Mouse (Mus musculus) spleen, postnatal 10 days (tissue): ENCODE results near the gene Trappc6a.
A peak's percentile ranks its signal among the peaks of the same experiment; 100 is the strongest.
"Not testable (repeated sequence)": the region's sequence is repeated elsewhere in the genome, so short reads cannot be mapped to it uniquely, and the experiment has no call there.

Source experiments
- DNase-seq, 2 experiments: peaks; one replicate each; pipeline ENCODE4 v3.0.0; 2021 to 2022; ENCODE audit warnings: low spot score in 2 of 2

Trappc6a gene

GRCm38 (mm10) chr7:19489525-19489924 lies 18.7 kb upstream of the Trappc6a start:
- no peak for DNase-seq

GRCm38 (mm10) chr7:19491731-19492130 lies 16.5 kb upstream of the Trappc6a start:
- DNase-seq, result peak in 1 of 2 experiments; percentile 42

GRCm38 (mm10) chr7:19494751-19495474 lies 13.3 kb upstream of the Trappc6a start:
- DNase-seq, result no peak

GRCm38 (mm10) chr7:19495521-19496213 lies 12.5 kb upstream of the Trappc6a start:
- DNase-seq, result peak in 1 of 2 experiments; percentile 22

- no peak for DNase-seq
Measured at GRCm38 (mm10) chr7:19496214-19496555, 12.0 kb upstream of the Trappc6a start.

GRCm38 (mm10) chr7:19498326-19498725 lies 9.9 kb upstream of the Trappc6a start:
- no peak for DNase-seq

- DNase-seq, result no peak
Measured at GRCm38 (mm10) chr7:19500420-19501363, 7.5 kb upstream of the Trappc6a start.

- no peak for DNase-seq
Measured at GRCm38 (mm10) chr7:19501658-19502057, 6.5 kb upstream of the Trappc6a start.

- DNase-seq, result peak; percentile 47 to 67
Measured at GRCm38 (mm10) chr7:19503481-19504068, 4.6 kb upstream of the Trappc6a start.

GRCm38 (mm10) chr7:19506326-19506725 lies 1.9 kb upstream of the Trappc6a start:
- peak in 1 of 2 experiments; percentile 59 for DNase-seq

- peak; percentile 62 to 79 for DNase-seq
Measured at GRCm38 (mm10) chr7:19506969-19507611, 1.1 kb upstream of the Trappc6a start.

GRCm38 (mm10) chr7:19507612-19507981 lies 598 bp upstream of the Trappc6a start:
- peak in 1 of 2 experiments; percentile 47 for DNase-seq

- no peak for DNase-seq
Measured at GRCm38 (mm10) chr7:19508924-19509568, 851 bp downstream of the Trappc6a start.

- no peak for DNase-seq
Measured at GRCm38 (mm10) chr7:19509786-19510185, 1.6 kb downstream of the Trappc6a start.

GRCm38 (mm10) chr7:19511934-19512333 lies 3.7 kb downstream of the Trappc6a start:
- not testable (repeated sequence) for DNase-seq

- DNase-seq, result no peak
Measured at GRCm38 (mm10) chr7:19512353-19512752, 4.2 kb downstream of the Trappc6a start.

GRCm38 (mm10) chr7:19517652-19518365 lies 9.6 kb downstream of the Trappc6a start, which contains the start of gene Nkpd1:
TSS of gene Nkpd1 (plus strand) at chr7:19517838.
- DNase-seq, result peak in 1 of 2 experiments; percentile 30

- DNase-seq, result no peak
Measured at GRCm38 (mm10) chr7:19520032-19520431, 11.8 kb downstream of the Trappc6a start.

GRCm38 (mm10) chr7:19523017-19523756 lies 15.0 kb downstream of the Trappc6a start:
- DNase-seq, result no peak
